Mouse (Mus musculus) testis, adult 2 months (tissue): Measurements from ENCODE around the gene Loxl1. TPM values are rescaled to one million over a fixed set of nuclear protein-coding genes. Genes with fewer than 3 reads are reported as not detected.

Source experiments
- H3K27ac ChIP-seq: fragments of 200-500 bp; 2 replicates; pipeline ENCODE4 v1.5.1; 2012; ENCODE audit warnings: low read depth, low read length; ENCODE audit not compliant: control insufficient read depth, insufficient read depth
- H3K27me3 ChIP-seq: fragments of 200-500 bp; 2 replicates; pipeline ENCODE4 v1.6.1; 2012; ENCODE audit warnings: mild to moderate bottlenecking, low read length, moderate library complexity; ENCODE audit not compliant: control insufficient read depth, insufficient read depth
- H3K36me3 ChIP-seq: fragments of 200-500 bp; 2 replicates; pipeline ENCODE4 v1.6.1; 2012; ENCODE audit warnings: mild to moderate bottlenecking, low read length; ENCODE audit not compliant: control insufficient read depth, insufficient read depth
- H3K4me1 ChIP-seq: fragments of 200-500 bp; 2 replicates; pipeline ENCODE4 v1.6.1; 2012; ENCODE audit warnings: low read length; ENCODE audit not compliant: control insufficient read depth, insufficient read depth
- H3K4me3 ChIP-seq: fragments of 200-500 bp; 2 replicates; pipeline ENCODE4 v1.5.1; 2012; ENCODE audit warnings: low read depth, mild to moderate bottlenecking, low read length, moderate library complexity, mixed read lengths; ENCODE audit not compliant: control insufficient read depth
- CTCF ChIP-seq: fragments of 200-500 bp; IDR thresholded peaks from 2 replicates; pipeline ENCODE4 v1.5.1; 2012; ENCODE audit warnings: low read depth, mild to moderate bottlenecking, inconsistent platforms, low read length, moderate library complexity; ENCODE audit not compliant: control insufficient read depth, insufficient read depth, insufficient replicate concordance
- POLR2A ChIP-seq: fragments of 200-500 bp; IDR thresholded peaks from 2 replicates; pipeline ENCODE4 v1.6.1; 2012; ENCODE audit warnings: low read depth, mild to moderate bottlenecking, inconsistent platforms, low read length, moderate library complexity; ENCODE audit not compliant: control insufficient read depth
- polyA plus RNA-seq: library from polyadenylated mRNA; depleted of rRNA; stranded (reverse); fragments of >200 nt; gene quantifications from 2 replicates; pipeline ENCODE4 v1.2.3, GENCODE M21; 2012

Gene Loxl1
- polyA plus RNA-seq, 1 experiment: 21.0 TPM

- H3K4me3 ChIP-seq: no peak overlapping the region
- TF ChIP-seq POLR2A (no peak), CTCF (no peak)
- no peaks in the 10 kb centered on the region for H3K27me3 ChIP-seq
- H3K27ac ChIP-seq: no peak overlapping the region
- no peaks in the 10 kb centered on the region for H3K36me3 ChIP-seq
- H3K4me1 ChIP-seq: no peaks in the 10 kb centered on the region
These were observed 29.6 kb downstream of the Loxl1 start for GRCm38 (mm10) chr9:58283431-58283830.

GRCm38 (mm10) chr9:58281597-58281996 lies 31.4 kb downstream of the Loxl1 start:
- Histone ChIP-seq H3K4me1 (no peaks in the 10 kb centered on the region), H3K4me3 (no peak overlapping the region), H3K36me3 (no peaks in the 10 kb centered on the region), H3K27me3 (no peaks in the 10 kb centered on the region), H3K27ac (no peak overlapping the region)
- TF ChIP-seq CTCF: peak; percentile 68; the same call in 1 of the 2 replicates
- no peak for TF ChIP-seq POLR2A

GRCm38 (mm10) chr9:58280259-58281109 lies 32.5 kb downstream of the Loxl1 start:
- H3K36me3 ChIP-seq: no peaks in the 10 kb centered on the region
- TF ChIP-seq POLR2A (no peak), CTCF (peak; percentile 32; the same call in 1 of the 2 replicates)
- no peak overlapping the region for H3K4me3 ChIP-seq
- H3K4me1 ChIP-seq: peaks cover 4% of the 10 kb centered on the region; the same call in 1 of the 2 replicates
- H3K27me3 ChIP-seq: no peaks in the 10 kb centered on the region
- no peak overlapping the region for H3K27ac ChIP-seq

- H3K4me3 ChIP-seq: no peak overlapping the region
- no peaks in the 10 kb centered on the region for H3K36me3 ChIP-seq
- TF ChIP-seq POLR2A (no peak), CTCF (no peak)
- no peak overlapping the region for H3K27ac ChIP-seq
- peaks cover 4% of the 10 kb centered on the region for H3K4me1 ChIP-seq
- H3K27me3 ChIP-seq: no peaks in the 10 kb centered on the region
These were observed 33.2 kb downstream of the Loxl1 start for GRCm38 (mm10) chr9:58279780-58280179.

- no peak overlapping the region for H3K27ac ChIP-seq
- TF ChIP-seq CTCF (no peak), POLR2A (no peak)
- H3K4me1 ChIP-seq: peaks cover 6% of the 10 kb centered on the region
- H3K4me3 ChIP-seq: no peak overlapping the region
- H3K27me3 ChIP-seq: no peaks in the 10 kb centered on the region
- H3K36me3 ChIP-seq: no peaks in the 10 kb centered on the region
These were observed 33.9 kb downstream of the Loxl1 start for GRCm38 (mm10) chr9:58278821-58279723.

GRCm38 (mm10) chr9:58278313-58278712 lies 34.7 kb downstream of the Loxl1 start:
- H3K4me1 ChIP-seq: peaks cover 6% of the 10 kb centered on the region
- H3K27ac ChIP-seq: no peak overlapping the region
- TF ChIP-seq CTCF (no peak), POLR2A (no peak)
- H3K4me3 ChIP-seq: no peak overlapping the region
- no peaks in the 10 kb centered on the region for H3K36me3 ChIP-seq
- no peaks in the 10 kb centered on the region for H3K27me3 ChIP-seq

- H3K27ac ChIP-seq: no peak overlapping the region
- H3K36me3 ChIP-seq: no peaks in the 10 kb centered on the region
- no peak overlapping the region for H3K4me3 ChIP-seq
- TF ChIP-seq CTCF: no peak
- no peak for TF ChIP-seq POLR2A
- H3K27me3 ChIP-seq: no peaks in the 10 kb centered on the region
- H3K4me1 ChIP-seq: peaks cover 6% of the 10 kb centered on the region
These were observed 36.6 kb downstream of the Loxl1 start for GRCm38 (mm10) chr9:58276346-58276745.
